Mouse (Mus musculus) heart, adult 18-20 months (tissue): ENCODE data around the gene Rai1. TPM values are rescaled to one million over a fixed set of nuclear protein-coding genes. Genes with fewer than 3 reads are reported as not detected.

Source experiments
- DNase-seq, 2 experiments: peaks; one replicate each; pipeline ENCODE4 v3.0.0; 2021 to 2022; ENCODE audit warnings: mixed read lengths in 1 of 2
- total RNA-seq, 2 experiments: library from RNA; stranded (reverse); gene quantifications; 2 replicates each; pipeline ENCODE4 v1.2.3; 2021

Rai1 gene
- total RNA-seq, 2 experiments from 2014 or later, result 18.0 to 23.0 TPM

- no peak for DNase-seq
These were observed 58.5 kb downstream of the Rai1 start for GRCm38 (mm10) chr11:60163362-60163761.

- DNase-seq, result peak in 1 of 2 experiments; percentile 42
These were observed 59.6 kb downstream of the Rai1 start for GRCm38 (mm10) chr11:60164450-60164849.

DNA sequence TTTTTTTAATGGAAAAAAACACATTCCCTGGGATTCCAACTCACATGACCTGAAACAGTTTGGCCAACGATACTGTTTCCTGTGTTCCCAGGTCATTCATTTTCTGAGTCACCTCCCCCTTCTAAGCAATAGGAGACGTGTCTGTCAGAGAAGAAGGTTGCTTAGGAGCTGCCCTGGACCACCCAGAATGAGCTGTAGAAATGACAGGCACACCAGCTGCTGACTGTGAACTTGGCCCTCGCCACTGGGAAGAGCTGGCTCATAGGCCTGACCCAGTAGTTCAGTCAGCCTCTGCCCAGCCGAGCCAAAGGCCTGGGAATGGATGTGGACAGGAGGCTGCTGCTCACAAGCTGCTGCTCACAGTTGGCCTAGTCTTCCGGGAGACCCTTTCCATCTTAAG, 60.3 kb downstream of the Rai1 start:
- peak in 1 of 2 experiments; percentile 50 for DNase-seq

GRCm38 (mm10) chr11:60168780-60169179, 64.0 kb downstream of the Rai1 start:
- DNase-seq, result peak in 1 of 2 experiments; percentile 32

GRCm38 (mm10) chr11:60172074-60172473, 67.3 kb downstream of the Rai1 start:
- peak; percentile 61 to 69 for DNase-seq

DNA sequence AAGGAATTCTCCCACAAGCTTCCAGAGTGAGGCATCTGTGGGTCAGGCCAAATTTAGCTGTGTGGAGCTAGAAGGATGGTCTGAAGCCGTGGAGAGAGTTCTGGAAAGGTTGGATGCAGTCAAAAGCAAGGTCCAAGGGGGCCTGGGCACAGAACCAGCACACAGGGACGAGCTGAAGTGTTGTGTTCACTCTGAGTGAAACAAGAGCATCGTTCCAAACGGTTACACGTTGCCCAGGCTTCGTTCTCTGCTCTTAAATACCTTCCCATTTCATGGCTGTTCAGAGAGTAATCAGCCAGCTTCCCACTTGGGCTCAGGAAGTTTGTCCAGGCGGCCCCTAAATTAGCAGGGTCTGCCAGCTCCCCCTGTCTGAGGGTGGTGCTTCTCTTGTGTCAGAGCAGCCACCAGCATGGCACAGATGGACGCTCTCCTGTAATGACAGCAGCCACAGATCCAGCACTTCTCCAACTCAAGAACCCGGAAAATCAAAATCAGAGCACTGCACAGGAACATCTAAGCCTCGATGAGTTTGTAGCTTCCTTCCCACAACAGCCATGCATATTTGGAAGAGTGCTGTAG, 68.9 kb downstream of the Rai1 start:
- no peak for DNase-seq

DNA sequence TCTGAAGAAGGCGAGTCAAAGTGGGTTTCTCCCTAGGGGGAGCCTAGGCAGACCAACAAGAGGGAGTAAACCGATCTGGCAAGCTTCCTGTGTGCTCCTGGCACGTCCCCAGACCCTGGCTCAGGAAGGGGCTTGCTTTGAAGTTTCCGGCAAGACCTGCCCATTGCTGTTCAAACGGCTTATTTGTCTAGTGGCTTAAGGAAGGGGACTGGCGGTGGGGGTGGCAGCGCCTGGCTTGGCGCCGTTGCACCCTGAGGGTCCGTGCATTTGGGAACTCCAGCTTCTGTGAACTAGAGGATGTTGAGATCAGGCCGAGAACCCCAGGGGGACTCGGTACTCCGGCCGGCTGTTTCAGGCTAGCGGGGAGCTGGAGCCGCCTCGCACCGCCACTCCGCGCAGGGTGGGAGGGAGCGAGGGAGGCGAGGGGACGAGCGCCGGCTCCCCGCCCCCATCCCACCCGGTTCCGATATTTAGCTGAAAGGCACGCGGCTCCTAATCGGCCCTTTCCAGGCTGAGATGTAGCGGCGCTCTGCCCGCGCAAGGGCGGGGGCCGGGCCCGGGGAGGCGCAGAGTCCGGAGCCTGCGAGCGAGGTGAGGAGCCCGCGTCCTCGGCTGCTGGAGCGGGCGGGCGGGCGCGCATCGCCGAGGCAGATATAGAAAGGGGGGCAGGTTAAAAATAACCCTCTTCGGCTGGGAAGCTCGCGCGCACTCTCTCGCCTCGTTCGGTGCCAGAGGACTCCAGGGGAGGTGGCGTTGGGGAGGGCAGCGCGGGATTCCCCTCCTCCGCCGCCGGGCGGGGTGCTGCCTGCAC, 70.8 kb downstream of the Rai1 start:
- DNase-seq, result peak; percentile 78 to 86

DNA sequence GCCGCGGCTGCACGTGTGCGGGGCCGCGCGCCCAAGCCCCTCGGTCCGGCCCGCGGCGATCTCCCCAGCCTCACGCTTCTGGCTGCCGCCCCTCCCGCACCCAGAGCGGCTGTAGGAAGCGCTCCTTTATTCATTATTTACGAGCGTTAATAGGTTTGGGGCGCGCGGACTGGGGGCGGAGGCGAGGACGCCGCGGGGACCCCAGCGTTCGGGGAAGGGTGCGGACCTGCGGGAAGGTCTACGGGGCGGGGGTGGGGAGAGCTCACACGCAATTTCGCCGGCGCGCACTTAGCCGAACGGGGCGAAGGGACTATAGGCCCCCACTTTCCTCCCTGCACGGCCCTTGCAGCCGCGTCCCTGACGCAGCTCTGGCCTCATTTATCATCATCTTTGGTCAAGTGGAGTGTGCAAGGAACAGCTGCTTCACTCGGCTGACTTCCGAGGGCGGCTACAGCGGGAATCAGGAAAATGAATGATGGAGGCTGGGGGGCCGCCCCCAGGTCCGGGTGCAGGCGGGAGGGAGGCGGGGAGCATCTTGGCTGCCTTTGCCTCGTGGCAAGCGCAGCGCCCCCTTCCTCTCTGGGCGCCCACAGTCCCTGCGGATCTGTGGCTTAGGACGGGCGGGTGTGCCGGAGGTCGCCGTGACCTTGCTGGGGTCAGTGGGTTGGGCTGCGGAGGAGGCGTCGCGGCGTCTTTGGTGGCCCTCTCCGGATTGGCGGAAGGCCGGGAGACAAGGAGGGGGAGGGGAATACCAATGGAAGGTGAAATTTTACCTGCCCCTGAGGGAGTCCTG, 71.6 kb downstream of the Rai1 start:
- DNase-seq, result peak; percentile 83 to 84

- peak; percentile 51 to 75 for DNase-seq
These were observed 72.3 kb downstream of the Rai1 start for GRCm38 (mm10) chr11:60176975-60177657.

DNA sequence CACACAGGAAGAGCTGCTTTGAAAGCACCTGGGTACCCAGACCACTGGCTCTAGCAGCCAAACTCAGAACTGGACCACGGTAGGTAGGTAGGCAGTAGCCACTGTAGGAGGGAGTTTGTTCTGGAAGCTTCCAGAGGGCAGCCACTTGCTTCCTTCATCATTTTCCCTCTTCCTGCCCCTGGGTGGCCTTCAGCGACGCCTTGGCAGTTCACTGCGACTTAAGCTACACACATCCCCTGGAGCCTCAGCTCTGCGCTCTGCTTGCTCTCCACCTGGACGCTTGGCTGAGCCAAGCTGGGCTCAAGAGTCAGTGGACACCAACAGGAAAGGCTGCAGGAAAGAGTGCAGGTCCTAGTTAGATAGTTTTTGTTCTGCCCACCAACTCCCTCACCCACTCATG, 73.2 kb downstream of the Rai1 start:
- no peak for DNase-seq

DNA sequence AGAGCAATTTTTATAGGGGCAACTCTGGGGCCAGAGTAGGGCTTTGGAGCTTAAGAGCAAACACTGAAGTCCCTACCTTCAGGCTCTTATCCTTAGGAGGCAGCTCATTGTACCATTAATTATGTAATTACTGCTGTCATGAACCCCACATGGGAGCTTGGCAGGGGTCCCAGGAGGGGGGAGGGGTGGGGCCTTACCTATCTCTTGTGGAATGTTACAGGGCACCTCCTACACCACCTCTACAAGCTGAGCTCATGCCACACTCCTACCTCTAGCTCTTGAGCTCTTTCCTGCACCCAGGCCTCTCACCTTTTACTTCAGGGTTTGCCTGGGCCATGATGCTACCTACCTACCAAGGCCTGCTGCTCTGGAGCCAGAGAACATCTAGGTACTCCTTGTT, 73.7 kb downstream of the Rai1 start:
- no peak for DNase-seq

DNA sequence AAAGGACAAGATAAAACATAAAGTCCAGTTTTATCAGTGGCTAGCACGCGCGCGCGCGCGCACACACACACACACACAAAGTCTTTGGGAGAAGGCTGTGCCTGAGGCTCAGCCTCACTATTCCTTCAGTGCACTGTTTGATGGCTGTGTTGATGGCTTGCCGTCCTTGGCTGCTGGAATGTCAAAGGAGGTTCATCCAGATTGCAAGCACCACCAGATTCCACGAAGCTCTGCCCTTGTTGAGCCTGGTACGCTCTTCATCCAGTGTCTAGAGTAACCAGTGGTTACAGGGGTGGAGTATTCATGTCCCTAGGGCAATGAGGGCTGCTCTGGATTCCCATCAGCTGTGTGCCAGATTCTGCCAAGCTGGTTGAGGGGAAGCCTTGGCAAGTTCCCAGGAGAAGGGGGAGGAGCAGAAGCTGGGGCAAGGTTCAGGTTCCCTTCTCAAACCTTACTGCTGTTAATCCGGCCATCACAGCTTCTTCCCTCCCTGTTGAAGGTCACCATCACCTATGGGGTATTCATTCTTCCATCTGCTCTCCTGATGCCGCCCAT, 77.4 kb downstream of the Rai1 start:
- DNase-seq, result no peak

DNA sequence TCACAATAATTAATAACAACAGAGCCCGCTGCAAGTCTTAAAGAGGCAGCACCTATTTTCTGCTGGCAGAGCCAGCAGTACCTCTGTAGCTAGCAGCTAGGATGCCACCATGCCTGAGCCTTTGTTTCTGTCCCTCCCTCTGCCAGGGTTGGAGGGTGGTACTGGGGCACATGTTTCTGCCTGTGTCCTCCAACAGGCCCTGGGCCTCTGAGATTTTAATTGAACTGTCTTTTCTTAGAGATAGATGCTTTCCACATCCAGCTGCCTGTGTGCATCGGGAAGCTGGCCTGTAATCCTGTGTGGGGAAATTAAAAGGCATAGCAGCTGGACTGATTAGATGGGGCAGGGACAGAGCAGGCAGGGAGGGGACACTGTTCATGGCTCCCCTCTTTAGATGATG, 77.9 kb downstream of the Rai1 start:
- no peak for DNase-seq

DNA sequence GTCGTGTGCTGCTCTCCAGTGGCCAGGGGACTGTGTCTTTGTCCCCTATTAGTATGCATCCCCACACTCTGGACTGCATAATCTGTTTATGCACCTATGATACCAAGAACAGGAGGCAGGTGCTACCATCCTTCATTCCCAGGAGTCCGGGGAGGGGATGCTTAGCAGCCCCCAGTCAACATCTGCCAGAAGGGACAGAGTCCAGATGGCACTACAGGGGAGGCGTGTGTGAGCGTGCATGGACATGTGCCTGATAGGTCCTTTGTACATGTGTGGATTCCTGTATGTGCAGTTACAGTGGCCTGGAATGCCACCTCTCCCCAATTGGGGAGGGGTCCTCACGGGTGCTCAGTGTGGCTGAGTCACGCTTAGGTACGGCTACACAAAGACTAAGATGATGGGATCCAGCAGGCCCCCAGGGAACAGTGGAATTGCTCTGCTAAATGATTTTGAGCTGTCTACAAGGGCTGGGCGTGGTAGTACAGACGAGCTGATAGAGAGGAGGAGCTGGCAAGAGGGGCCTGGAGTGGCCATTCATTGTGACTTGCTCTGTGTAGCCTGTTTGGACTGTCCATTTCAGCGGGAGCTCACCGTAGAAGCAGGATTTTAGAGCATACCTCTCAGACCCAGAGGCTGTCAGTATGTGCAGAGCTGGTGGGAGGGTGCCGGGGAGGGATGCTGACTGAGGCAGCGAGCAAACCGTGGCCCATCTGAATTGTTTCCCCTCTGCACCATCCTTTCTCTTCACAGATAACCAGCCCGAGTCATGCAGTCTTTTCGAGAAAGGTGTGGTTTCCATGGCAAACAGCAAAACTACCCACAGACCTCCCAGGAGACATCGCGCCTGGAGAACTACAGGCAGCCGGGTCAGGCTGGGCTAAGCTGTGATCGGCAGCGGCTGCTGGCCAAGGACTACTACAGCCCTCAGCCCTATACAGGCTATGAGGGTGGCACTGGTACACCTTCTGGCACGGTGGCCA, 79.8 kb downstream of the Rai1 start:
- no peak for DNase-seq

GRCm38 (mm10) chr11:60185396-60186231, 80.8 kb downstream of the Rai1 start:
- DNase-seq, result peak in 1 of 2 experiments; percentile 53

DNA sequence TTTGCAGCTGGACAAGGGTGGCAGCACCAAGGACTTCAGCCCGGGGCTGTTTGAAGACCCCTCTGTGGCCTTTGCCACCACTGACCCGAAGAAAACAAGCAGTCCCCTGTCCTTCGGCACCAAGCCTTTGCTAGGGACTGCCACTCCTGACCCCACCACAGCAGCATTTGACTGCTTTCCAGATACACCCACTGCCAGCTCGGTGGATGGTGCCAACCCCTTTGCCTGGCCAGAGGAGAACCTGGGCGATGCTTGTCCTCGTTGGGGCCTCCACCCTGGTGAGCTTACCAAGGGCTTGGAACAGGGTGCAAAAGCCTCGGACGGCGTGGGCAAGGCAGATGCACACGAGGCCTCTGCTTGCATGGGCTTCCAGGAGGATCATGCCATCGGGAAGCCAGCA, 82.3 kb downstream of the Rai1 start:
- no peak for DNase-seq

GRCm38 (mm10) chr11:60188275-60188853, 83.6 kb downstream of the Rai1 start:
- DNase-seq, result no peak

DNA sequence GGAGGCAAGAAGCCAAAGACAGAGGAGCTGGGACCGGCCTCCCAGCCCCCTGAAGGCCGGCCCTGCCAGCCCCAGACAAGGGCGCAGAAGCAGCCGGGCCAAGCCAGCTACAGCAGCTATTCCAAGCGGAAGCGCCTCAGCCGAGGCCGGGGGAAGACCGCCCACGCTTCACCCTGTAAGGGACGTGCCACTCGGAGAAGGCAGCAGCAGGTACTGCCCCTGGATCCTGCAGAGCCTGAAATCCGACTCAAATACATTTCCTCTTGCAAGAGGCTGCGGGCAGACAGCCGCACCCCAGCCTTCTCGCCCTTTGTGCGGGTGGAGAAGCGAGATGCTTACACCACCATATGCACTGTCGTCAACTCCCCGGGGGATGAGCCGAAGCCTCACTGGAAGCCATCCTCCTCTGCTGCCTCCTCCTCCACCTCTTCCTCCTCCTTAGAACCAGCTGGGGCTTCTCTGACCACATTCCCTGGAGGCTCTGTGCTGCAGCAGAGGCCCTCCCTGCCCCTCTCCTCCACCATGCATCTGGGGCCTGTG, 84.8 kb downstream of the Rai1 start:
- peak in 1 of 2 experiments; percentile 72 for DNase-seq

DNA sequence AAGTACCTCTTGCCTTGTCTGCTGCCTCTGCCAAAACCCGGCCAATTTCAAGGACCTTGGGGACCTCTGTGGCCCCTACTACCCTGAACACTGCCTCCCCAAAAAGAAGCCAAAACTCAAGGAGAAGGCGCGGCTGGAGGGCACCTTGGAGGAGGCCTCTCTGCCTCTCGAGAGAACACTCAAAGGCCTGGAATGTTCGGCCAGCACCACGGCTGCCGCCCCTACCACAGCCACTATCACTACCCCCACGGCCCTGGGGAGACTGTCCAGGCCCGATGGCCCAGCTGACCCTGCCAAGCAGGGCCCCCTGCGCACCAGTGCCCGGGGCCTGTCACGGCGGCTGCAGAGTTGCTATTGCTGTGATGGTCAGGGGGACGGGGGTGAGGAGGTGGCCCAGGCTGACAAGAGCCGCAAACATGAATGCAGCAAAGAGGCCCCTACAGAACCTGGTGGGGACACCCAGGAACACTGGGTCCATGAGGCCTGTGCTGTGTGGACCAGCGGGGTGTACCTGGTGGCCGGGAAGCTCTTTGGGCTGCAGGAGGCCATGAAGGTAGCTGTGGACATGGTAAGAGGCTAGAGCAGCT, 85.3 kb downstream of the Rai1 start:
- no peak for DNase-seq
